Mouse (Mus musculus) heart, postnatal 0 days (tissue): ENCODE data around the gene P2ry14. TPM values are rescaled to one million over a fixed set of nuclear protein-coding genes. Genes with fewer than 3 reads are reported as not detected.
A peak's percentile ranks its signal among the peaks of the same experiment; 100 is the strongest.

Experiments used
- ATAC-seq: fragments of 200-750 bp; cut with Nextera tagmentation; 2 replicates; pipeline ENCODE4 v1.8.0; 2017; ENCODE audit warnings: low read depth, moderate number of reproducible peaks, moderate library complexity; ENCODE audit not compliant: insufficient read depth
- DNase-seq: peaks from one replicate; pipeline ENCODE4 v3.0.0-alpha.2; 2016; ENCODE audit warnings: low spot score
- H3K27ac ChIP-seq: fragments of 300-500 bp; sonication (generic); 2 replicates; pipeline ENCODE4 v1.5.1; 2014; ENCODE audit warnings: low read depth, mild to moderate bottlenecking
- H3K27me3 ChIP-seq: fragments of 300-500 bp; sonication (generic); 2 replicates; pipeline ENCODE4 v1.6.1; 2014; ENCODE audit warnings: low read length, mixed read lengths; ENCODE audit not compliant: control insufficient read depth, insufficient read depth
- H3K36me3 ChIP-seq: fragments of 300-500 bp; sonication (generic); replicated peaks from 2 replicates; pipeline ENCODE4 v1.6.1; 2014; ENCODE audit warnings: low read length, mixed read lengths; ENCODE audit not compliant: control insufficient read depth, insufficient read depth
- H3K4me1 ChIP-seq: fragments of 300-500 bp; sonication (generic); 2 replicates; pipeline ENCODE4 v1.6.1; 2014; ENCODE audit warnings: antibody characterized with exemption; ENCODE audit not compliant: control insufficient read depth, insufficient read depth
- H3K4me2 ChIP-seq: fragments of 300-500 bp; sonication (generic); 2 replicates; pipeline ENCODE4 v1.6.1; 2014; ENCODE audit warnings: low read depth, mild to moderate bottlenecking, low read length, moderate library complexity
- H3K4me3 ChIP-seq: fragments of 300-500 bp; sonication (generic); 2 replicates; pipeline ENCODE4 v1.5.1; 2014; ENCODE audit warnings: low read depth, low read length
- H3K9ac ChIP-seq: fragments of 300-500 bp; sonication (generic); replicated peaks from 2 replicates; pipeline ENCODE4 v1.6.1; 2014; ENCODE audit warnings: low read depth, low read length, mixed read lengths
- H3K9me3 ChIP-seq: fragments of 300-500 bp; sonication (generic); replicated peaks from 2 replicates; pipeline ENCODE4 v1.6.1; 2016; ENCODE audit warnings: low read length; ENCODE audit not compliant: control insufficient read depth
- CTCF ChIP-seq: IDR thresholded peaks from 2 replicates; pipeline ENCODE4 v1.5.1; 2016; ENCODE audit warnings: antibody characterized with exemption, control low read depth, low read depth
- EP300 ChIP-seq: IDR thresholded peaks from 2 replicates; pipeline ENCODE4 v1.6.1; 2016; ENCODE audit warnings: antibody characterized with exemption, low read depth
- WGBS: fragments of 180-500 bp; shearing (Covaris S2); extraction: QIAGEN DNeasy Blood & Tissue Kit; methylation state at CpG from one replicate; pipeline ENCODE4 v1.1.7; 2014; 5-methylcytosine and 5-hydroxymethylcytosine counted together
- polyA plus RNA-seq: library from polyadenylated mRNA; unstranded; fragments of >200 nt; fragmentation: Nextera tagmentation; extraction: Ambion mirVana; gene quantifications from 2 replicates; pipeline ENCODE4 v1.2.1, GENCODE M21; 2015
- total RNA-seq: library from RNA; depleted of rRNA; stranded (reverse); fragments of >200 nt; gene quantifications from 2 replicates; pipeline ENCODE4 v1.2.3, GENCODE M21; 2014; ENCODE audit warnings: low replicate concordance

P2ry14 gene
- total and polyA plus RNA-seq, 2 experiments from 2014 or later, result 1.8 to 3.7 TPM

DNA sequence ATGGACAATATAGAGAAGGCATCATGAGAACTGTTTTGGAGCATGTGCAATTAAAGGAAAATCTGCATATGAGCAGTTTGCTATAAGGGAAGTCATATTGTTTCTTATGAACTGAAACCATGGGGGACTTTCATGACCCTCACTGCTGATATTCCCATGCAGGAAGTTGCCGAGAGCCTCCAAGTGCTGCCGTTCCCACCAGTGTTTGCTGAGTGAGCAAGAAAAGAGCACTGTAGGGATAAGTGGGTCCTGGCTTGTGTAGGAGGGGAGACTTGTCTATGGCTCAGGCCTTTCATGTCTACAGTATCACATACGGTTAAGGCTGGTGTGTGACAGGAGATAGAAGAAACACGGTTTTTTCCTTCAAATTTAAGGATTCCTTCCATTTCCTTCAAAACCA, 32.2 kb upstream of the P2ry14 start:
- DNase-seq, result no peak
- Histone ChIP-seq H3K4me2 (no peak overlapping the region), H3K4me3 (no peak overlapping the region), H3K9ac (no peak overlapping the region), H3K4me1 (no peaks in the 10 kb centered on the region), H3K27me3 (no peaks in the 10 kb centered on the region), H3K36me3 (no peaks in the 10 kb centered on the region), H3K9me3 (no peaks in the 10 kb centered on the region), H3K27ac (no peak overlapping the region)
- no peak for ATAC-seq
- 65% methylated on average over 4 of the region's 4 CpGs for WGBS
- no peak for TF ChIP-seq EP300
- no peak for TF ChIP-seq CTCF

DNA sequence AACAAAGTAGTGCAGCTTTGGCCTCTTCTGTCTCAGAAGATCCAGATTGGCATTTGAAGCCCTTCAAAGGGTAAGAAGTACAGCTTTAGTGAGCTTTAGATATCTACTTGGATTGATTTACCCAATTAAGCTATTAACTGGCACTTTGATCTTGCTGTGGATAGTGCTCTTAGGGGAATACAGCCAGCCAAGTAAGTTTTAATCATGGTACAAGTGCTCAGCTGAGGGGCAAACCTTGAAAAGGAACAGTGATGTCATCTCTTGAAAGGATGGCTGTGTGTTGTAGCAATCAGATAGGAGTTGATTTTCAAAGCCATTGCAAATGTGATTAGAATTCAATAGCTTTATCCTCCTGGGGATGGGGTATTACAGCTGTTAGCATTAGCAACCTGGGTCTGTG, 28.7 kb upstream of the P2ry14 start:
- TF ChIP-seq CTCF (no peak), EP300 (no peak)
- Histone ChIP-seq H3K4me1 (0 out of 2 replicates have a peak, but pooled peaks cover 7% of the 10 kb centered on the region), H3K36me3 (no peaks in the 10 kb centered on the region), H3K9ac (no peak overlapping the region), H3K9me3 (no peaks in the 10 kb centered on the region), H3K27ac (no peak overlapping the region), H3K27me3 (no peaks in the 10 kb centered on the region), H3K4me3 (no peak overlapping the region), H3K4me2 (no peak overlapping the region)
- ATAC-seq (no peak), DNase-seq (no peak)

DNA sequence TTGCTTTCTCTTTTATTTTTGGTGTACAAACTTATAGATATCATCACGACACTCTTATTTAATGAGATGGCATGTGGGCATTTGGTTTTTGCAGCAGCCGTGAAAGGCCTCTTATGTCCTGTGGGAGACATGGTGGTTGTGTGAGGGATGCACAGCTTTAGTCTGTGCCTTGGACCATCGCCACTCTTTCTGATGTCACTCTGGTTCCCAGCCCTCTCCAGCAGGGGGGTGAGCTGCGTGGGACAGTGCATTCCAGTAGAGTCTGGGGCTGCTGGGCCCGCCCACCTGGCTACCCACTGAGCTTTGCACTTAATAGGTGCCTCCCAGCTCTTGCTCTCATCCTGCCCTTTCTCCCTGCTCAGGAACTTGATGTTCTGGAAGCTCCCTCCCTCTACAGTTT, 27.7 kb upstream of the P2ry14 start:
- H3K9me3 ChIP-seq, result no peaks in the 10 kb centered on the region
- H3K4me3 ChIP-seq, result no peak overlapping the region
- no peak overlapping the region for H3K27ac ChIP-seq
- ATAC-seq (no peak), DNase-seq (no peak)
- H3K27me3 ChIP-seq, result no peaks in the 10 kb centered on the region
- no peak for TF ChIP-seq CTCF
- no peak for TF ChIP-seq EP300
- H3K9ac ChIP-seq, result no peak overlapping the region
- H3K36me3 ChIP-seq, result no peaks in the 10 kb centered on the region
- H3K4me2 ChIP-seq, result no peak overlapping the region
- WGBS, result 50% methylated on average over 5 of the region's 5 CpGs
- 0 out of 2 replicates have a peak, but pooled peaks cover 7% of the 10 kb centered on the region for H3K4me1 ChIP-seq

DNA sequence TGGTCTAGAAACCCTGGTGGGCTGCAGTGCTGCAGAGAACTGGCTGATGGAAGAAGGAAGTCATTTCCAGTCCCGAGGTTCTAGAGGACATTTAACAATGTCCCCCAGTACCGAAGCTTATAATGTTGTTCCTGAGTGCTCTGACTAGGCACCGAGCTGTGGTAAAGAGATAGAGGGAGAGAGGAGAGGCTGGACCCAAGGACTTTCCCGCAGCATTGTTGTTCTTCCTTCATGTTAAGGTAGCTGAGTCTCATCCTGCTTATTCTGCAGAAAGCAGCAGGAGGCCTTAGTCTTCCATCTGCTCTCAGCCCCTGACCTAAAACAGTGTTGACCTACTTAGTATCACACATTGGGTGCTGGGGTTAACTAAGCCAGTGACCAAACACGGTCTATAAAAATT, 23.5 kb upstream of the P2ry14 start:
- TF ChIP-seq EP300, result no peak
- no peak for TF ChIP-seq CTCF
- 59% methylated on average over 5 of the region's 5 CpGs for WGBS
- H3K27me3 ChIP-seq, result no peaks in the 10 kb centered on the region
- H3K9me3 ChIP-seq, result no peaks in the 10 kb centered on the region
- H3K36me3 ChIP-seq, result no peaks in the 10 kb centered on the region
- DNase-seq (no peak), ATAC-seq (no peak)
- 0 out of 2 replicates have a peak, but pooled peaks cover 7% of the 10 kb centered on the region for H3K4me1 ChIP-seq
- no peak overlapping the region for H3K27ac ChIP-seq
- no peak overlapping the region for H3K4me3 ChIP-seq
- H3K9ac ChIP-seq, result no peak overlapping the region
- H3K4me2 ChIP-seq, result no peak overlapping the region

- Histone ChIP-seq H3K27ac (no peak overlapping the region), H3K9me3 (no peaks in the 10 kb centered on the region), H3K4me3 (no peak overlapping the region), H3K36me3 (no peaks in the 10 kb centered on the region), H3K27me3 (no peaks in the 10 kb centered on the region), H3K4me2 (no peak overlapping the region), H3K4me1 (peaks cover 10% of the 10 kb centered on the region; the same call in 1 of the 2 replicates), H3K9ac (no peak overlapping the region)
- ATAC-seq (peak; percentile 71), DNase-seq (peak; percentile 65)
- 32% methylated on average over 5 of the region's 5 CpGs for WGBS
- no peak for TF ChIP-seq EP300
- TF ChIP-seq CTCF, result peak; percentile 94
Observed at GRCm38 (mm10) chr3:59175234-59175633, 21.8 kb upstream of the P2ry14 start.

DNA sequence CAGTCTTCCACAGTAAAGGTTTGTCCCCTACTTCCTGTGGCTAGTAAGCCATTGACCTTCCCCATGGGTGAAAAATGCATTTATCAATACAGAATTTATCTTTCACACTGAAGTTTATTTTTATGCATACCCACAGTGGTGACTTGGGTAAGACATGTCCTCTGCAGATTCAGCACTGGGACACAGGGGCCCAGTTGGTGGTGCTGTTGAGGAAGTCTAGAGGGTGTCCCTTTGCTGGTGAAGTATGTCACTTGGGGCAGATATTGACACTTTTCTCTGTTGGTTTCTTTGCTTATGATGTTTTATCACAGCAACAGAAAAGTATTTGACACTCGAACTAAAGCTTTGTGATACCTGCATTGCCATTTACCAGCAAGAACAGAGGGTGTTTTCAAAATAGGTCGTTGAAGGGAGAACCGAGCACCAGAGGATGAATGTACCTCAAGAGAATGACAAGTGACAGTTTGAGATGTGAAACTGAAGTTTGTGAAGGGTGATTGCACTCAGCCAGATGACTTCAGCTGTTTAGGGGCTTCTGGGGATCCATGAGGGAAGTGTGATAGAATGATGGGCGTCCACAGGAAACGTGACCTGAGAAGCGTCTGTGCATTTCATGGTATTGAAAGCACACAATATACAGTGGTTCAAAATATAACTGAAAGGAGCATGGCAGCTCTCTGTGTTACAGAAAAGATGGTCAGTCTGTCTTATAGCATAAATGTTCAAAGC, 21.2 kb upstream of the P2ry14 start:
- WGBS, result 73% methylated on average over 6 of the region's 6 CpGs
- no peaks in the 10 kb centered on the region for H3K36me3 ChIP-seq
- no peak overlapping the region for H3K27ac ChIP-seq
- no peak overlapping the region for H3K4me3 ChIP-seq
- TF ChIP-seq EP300 (no peak), CTCF (no peak)
- ATAC-seq, result no peak
- peaks cover 14% of the 10 kb centered on the region; the same call in 1 of the 2 replicates for H3K4me1 ChIP-seq
- DNase-seq, result no peak
- H3K4me2 ChIP-seq, result no peak overlapping the region
- H3K9me3 ChIP-seq, result no peaks in the 10 kb centered on the region
- H3K9ac ChIP-seq, result no peak overlapping the region
- no peaks in the 10 kb centered on the region for H3K27me3 ChIP-seq
